Mouse (Mus musculus) liver, adult 2 months (tissue): ENCODE measurements around the gene Trpm1. TPM values are rescaled to one million over a fixed set of nuclear protein-coding genes. Genes with fewer than 3 reads are reported as not detected.

ENCODE experiments used
- DNase-seq: peaks from one replicate; pipeline ENCODE4 v3.0.0-alpha.2; 2011; ENCODE audit warnings: low read depth, low spot score; ENCODE audit errors: extremely low read depth
- H3K27ac ChIP-seq: fragments of 200-500 bp; replicated peaks from 2 replicates; pipeline ENCODE4 v1.5.1; 2012; ENCODE audit warnings: low read depth, mild to moderate bottlenecking, control low read depth, inconsistent platforms, low read length; ENCODE audit not compliant: insufficient read depth
- H3K27me3 ChIP-seq: fragments of 200-500 bp; 2 replicates; pipeline ENCODE4 v1.6.1; 2012; ENCODE audit warnings: mild to moderate bottlenecking, moderate library complexity, low read length, inconsistent platforms; ENCODE audit not compliant: control insufficient read depth, insufficient read depth
- H3K36me3 ChIP-seq: fragments of 200-500 bp; 2 replicates; pipeline ENCODE4 v1.6.1; 2012; ENCODE audit warnings: low read length, inconsistent platforms; ENCODE audit not compliant: control insufficient read depth, insufficient read depth
- H3K4me1 ChIP-seq: fragments of 200-500 bp; 2 replicates; pipeline ENCODE4 v1.6.1; 2011; ENCODE audit warnings: low read length; ENCODE audit not compliant: control insufficient read depth, insufficient read depth
- H3K4me3 ChIP-seq: fragments of 200-500 bp; 2 replicates; pipeline ENCODE4 v1.5.1; 2011; ENCODE audit warnings: low read depth, mild to moderate bottlenecking, control low read depth, low read length, moderate library complexity; ENCODE audit not compliant: insufficient read depth
- H3K79me2 ChIP-seq: fragments of 200-500 bp; 2 replicates; pipeline ENCODE4 v1.6.1; 2012; ENCODE audit warnings: inconsistent platforms, mild to moderate bottlenecking, low read length, moderate library complexity; ENCODE audit not compliant: control insufficient read depth, insufficient read depth
- H3K9ac ChIP-seq: fragments of 200-500 bp; 2 replicates; pipeline ENCODE4 v1.6.1; 2012; ENCODE audit warnings: low read depth, mild to moderate bottlenecking, control low read depth, inconsistent platforms, low read length
- CTCF ChIP-seq: fragments of 200-500 bp; IDR thresholded peaks from 2 replicates; pipeline ENCODE4 v1.5.1; 2011; ENCODE audit warnings: low read depth, low read length, control low read depth
- POLR2A ChIP-seq: fragments of 200-500 bp; IDR thresholded peaks from 2 replicates; pipeline ENCODE4 v1.6.1; 2011; ENCODE audit warnings: low read length, control low read depth; ENCODE audit not compliant: insufficient read depth; ENCODE audit errors: extremely low read depth
- WGBS: fragments of 180-500 bp; shearing (Covaris S2); methylation state at CpG from one replicate; pipeline ENCODE4 v1.1.7; 2018; 5-methylcytosine and 5-hydroxymethylcytosine counted together
- polyA plus RNA-seq: library from polyadenylated mRNA; depleted of rRNA; stranded (reverse); fragments of >200 nt; gene quantifications from 2 replicates; pipeline ENCODE4 v1.2.3, GENCODE M21; 2012
- total RNA-seq: library from RNA; depleted of rRNA; stranded (reverse); fragments of >200 nt; gene quantifications from 2 replicates; pipeline ENCODE4 v1.2.3, GENCODE M21; 2014

Gene Trpm1
- total and polyA plus RNA-seq, 2 experiments: 0.04 TPM; not detected in 1

DNA sequence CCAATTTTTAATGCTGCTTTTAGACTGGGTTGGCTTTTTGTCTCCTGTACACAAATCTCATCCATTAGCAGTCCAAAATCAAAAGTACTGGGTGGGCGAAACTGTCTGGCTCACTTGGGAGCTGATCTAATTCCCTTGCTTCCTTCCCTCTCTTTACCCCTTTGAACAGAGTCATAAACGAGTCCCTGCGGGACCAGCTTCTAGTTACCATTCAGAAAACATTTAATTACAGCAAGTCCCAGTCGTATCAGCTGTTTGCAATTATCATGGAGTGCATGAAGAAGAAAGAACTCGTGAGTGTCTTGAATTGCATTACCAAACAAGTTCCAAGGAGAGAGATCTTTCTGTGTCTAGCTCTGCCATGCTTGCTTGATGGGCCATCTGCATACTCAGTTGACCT, 55.1 kb downstream of the Trpm1 start:
- Histone ChIP-seq H3K36me3 (no peaks in the 10 kb centered on the region), H3K79me2 (no peaks in the 10 kb centered on the region), H3K4me1 (no peaks in the 10 kb centered on the region), H3K27me3 (no peaks in the 10 kb centered on the region), H3K27ac (no peak overlapping the region), H3K4me3 (no peak overlapping the region), H3K9ac (no peak overlapping the region)
- TF ChIP-seq CTCF: no peak
- TF ChIP-seq POLR2A: no peak
- WGBS: 85% methylated on average over 5 of the region's 5 CpGs
- DNase-seq: no peak

GRCm38 (mm10) chr7:64212870-64213269, 59.2 kb downstream of the Trpm1 start:
- H3K79me2 ChIP-seq: no peaks in the 10 kb centered on the region
- no peak for DNase-seq
- H3K27me3 ChIP-seq: no peaks in the 10 kb centered on the region
- no peaks in the 10 kb centered on the region for H3K36me3 ChIP-seq
- no peak for TF ChIP-seq POLR2A
- TF ChIP-seq CTCF: no peak
- H3K4me1 ChIP-seq: no peaks in the 10 kb centered on the region
- H3K27ac ChIP-seq: no peak overlapping the region
- H3K9ac ChIP-seq: no peak overlapping the region
- 87% methylated on average over 4 of the region's 4 CpGs for WGBS
- no peak overlapping the region for H3K4me3 ChIP-seq

GRCm38 (mm10) chr7:64214066-64214465, 60.4 kb downstream of the Trpm1 start:
- Histone ChIP-seq H3K4me1 (no peaks in the 10 kb centered on the region), H3K79me2 (no peaks in the 10 kb centered on the region), H3K9ac (no peak overlapping the region), H3K4me3 (no peak overlapping the region), H3K36me3 (no peaks in the 10 kb centered on the region), H3K27ac (no peak overlapping the region), H3K27me3 (no peaks in the 10 kb centered on the region)
- no peak for DNase-seq
- TF ChIP-seq CTCF: no peak
- no peak for TF ChIP-seq POLR2A
- WGBS: 66% methylated on average over 4 of the region's 4 CpGs

DNA sequence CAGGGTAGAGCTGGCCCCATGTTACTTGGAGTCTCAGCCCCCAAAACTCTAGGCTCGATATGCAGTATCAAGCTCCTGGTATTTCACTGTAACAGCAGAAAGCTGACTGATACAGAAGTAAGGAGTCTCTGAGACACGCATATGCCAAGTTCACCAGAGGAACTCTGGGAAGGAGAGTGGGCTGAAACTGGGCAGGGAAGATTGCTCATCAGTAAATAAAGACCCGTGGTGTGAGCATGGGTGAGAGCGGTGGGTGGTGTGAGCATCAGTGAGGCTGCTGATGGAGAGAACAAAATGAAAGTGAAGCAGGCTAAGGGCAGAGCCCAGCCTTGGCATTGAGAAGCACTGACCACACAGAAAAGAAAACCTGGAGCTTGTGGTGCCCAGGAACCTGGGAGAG, 62.0 kb downstream of the Trpm1 start:
- TF ChIP-seq CTCF (no peak), POLR2A (no peak)
- 76% methylated on average over 4 of the region's 4 CpGs for WGBS
- H3K79me2 ChIP-seq: no peaks in the 10 kb centered on the region
- no peak for DNase-seq
- H3K4me1 ChIP-seq: no peaks in the 10 kb centered on the region
- no peaks in the 10 kb centered on the region for H3K36me3 ChIP-seq
- no peak overlapping the region for H3K4me3 ChIP-seq
- no peak overlapping the region for H3K9ac ChIP-seq
- no peak overlapping the region for H3K27ac ChIP-seq
- no peaks in the 10 kb centered on the region for H3K27me3 ChIP-seq

GRCm38 (mm10) chr7:64217428-64217827, 63.8 kb downstream of the Trpm1 start:
- Histone ChIP-seq H3K4me3 (no peak overlapping the region), H3K9ac (no peak overlapping the region), H3K36me3 (no peaks in the 10 kb centered on the region), H3K79me2 (no peaks in the 10 kb centered on the region), H3K4me1 (no peaks in the 10 kb centered on the region), H3K27ac (no peak overlapping the region), H3K27me3 (no peaks in the 10 kb centered on the region)
- TF ChIP-seq POLR2A (no peak), CTCF (no peak)
- WGBS: 93% methylated on average over 7 of the region's 7 CpGs
- no peak for DNase-seq

DNA sequence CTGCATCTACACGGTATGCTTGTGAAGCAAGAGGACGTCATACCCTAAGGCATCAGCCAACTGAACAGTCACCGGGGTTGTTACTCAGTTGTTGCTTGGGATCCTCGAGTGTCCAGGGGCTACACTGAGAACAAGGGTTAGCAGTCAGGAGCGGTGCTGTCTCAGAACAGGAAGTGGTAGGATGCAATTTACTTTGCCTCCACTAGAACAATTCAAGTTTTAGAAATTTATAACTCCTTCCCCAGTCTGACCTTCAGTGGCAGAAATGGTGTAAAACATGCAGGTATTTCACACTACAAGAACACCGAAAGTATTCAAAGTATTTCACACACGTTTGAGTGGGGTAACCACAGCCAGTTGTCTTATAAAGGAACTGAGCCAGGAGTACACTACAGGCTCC, 66.1 kb downstream of the Trpm1 start:
- no peak overlapping the region for H3K27ac ChIP-seq
- no peak overlapping the region for H3K9ac ChIP-seq
- 77% methylated on average over 7 of the region's 7 CpGs for WGBS

More for the DNA sequence above, 66.1 kb downstream of the Trpm1 start:
- no peak for DNase-seq
- no peak for TF ChIP-seq POLR2A
- TF ChIP-seq CTCF: no peak
- Histone ChIP-seq H3K79me2 (no peaks in the 10 kb centered on the region), H3K4me3 (no peak overlapping the region), H3K4me1 (no peaks in the 10 kb centered on the region), H3K36me3 (no peaks in the 10 kb centered on the region), H3K27me3 (no peaks in the 10 kb centered on the region)
